Mouse (Mus musculus): Measurements from ENCODE around the gene Mx1.

The Mx1 gene

GRCm38 (mm10) chr16:97462481-97463181 is at the start of gene Mx1:
Gene Mx1, minus strand, starts transcription at chr16:97462907.
- DNase-seq = no peak

GRCm38 (mm10) chr16:97512347-97512751 is 49.6 kb upstream of the Mx1 start:
- no peak for DNase-seq

- no peak for DNase-seq
Measured at GRCm38 (mm10) chr16:97511495-97511894, 48.8 kb upstream of the Mx1 start.

GRCm38 (mm10) chr16:97510849-97511248 is 48.1 kb upstream of the Mx1 start:
- DNase-seq = no peak

- no peak for DNase-seq
Measured at GRCm38 (mm10) chr16:97507783-97508182, 45.1 kb upstream of the Mx1 start.

GRCm38 (mm10) chr16:97504793-97505192 is 42.1 kb upstream of the Mx1 start:
- no peak for DNase-seq

- DNase-seq = no peak
Measured at GRCm38 (mm10) chr16:97503849-97504248, 41.1 kb upstream of the Mx1 start.

GRCm38 (mm10) chr16:97500901-97501300 is 38.2 kb upstream of the Mx1 start:
- no peak for DNase-seq

GRCm38 (mm10) chr16:97499450-97499849 is 36.7 kb upstream of the Mx1 start:
- no peak for DNase-seq

- no peak for DNase-seq
Measured at GRCm38 (mm10) chr16:97498139-97498538, 35.4 kb upstream of the Mx1 start.

GRCm38 (mm10) chr16:97497682-97498081 is 35.0 kb upstream of the Mx1 start:
- no peak for DNase-seq

GRCm38 (mm10) chr16:97496026-97496425 is 33.3 kb upstream of the Mx1 start:
- no peak for DNase-seq

GRCm38 (mm10) chr16:97492369-97492768 is 29.7 kb upstream of the Mx1 start:
- no peak for DNase-seq

GRCm38 (mm10) chr16:97478655-97479054 is 15.9 kb upstream of the Mx1 start:
- DNase-seq = no peak

GRCm38 (mm10) chr16:97476524-97476923 is 13.8 kb upstream of the Mx1 start:
- no peak for DNase-seq

GRCm38 (mm10) chr16:97475581-97475980 is 12.9 kb upstream of the Mx1 start:
- DNase-seq = no peak

- no peak for DNase-seq
Measured at GRCm38 (mm10) chr16:97474671-97475070, 12.0 kb upstream of the Mx1 start.

- DNase-seq = no peak
Measured at GRCm38 (mm10) chr16:97467993-97468791, 5.5 kb upstream of the Mx1 start.

- DNase-seq = no peak
Measured at GRCm38 (mm10) chr16:97467472-97467871, 4.8 kb upstream of the Mx1 start.

- no peak for DNase-seq
Measured at GRCm38 (mm10) chr16:97466182-97466957, 3.7 kb upstream of the Mx1 start.

GRCm38 (mm10) chr16:97461271-97461670 is 1.4 kb downstream of the Mx1 start:
- DNase-seq = no peak

- no peak for DNase-seq
Measured at GRCm38 (mm10) chr16:97459831-97460230, 2.9 kb downstream of the Mx1 start.

- no peak for DNase-seq
Measured at GRCm38 (mm10) chr16:97447386-97447785, 15.3 kb downstream of the Mx1 start.

Measured in cerebellum, adult 9-10 months (tissue).